Mouse (Mus musculus) neural tube, embryonic 11.5 days (tissue): ENCODE measurements around the gene Il1rapl2. TPM values are rescaled to one million over a fixed set of nuclear protein-coding genes. Genes with fewer than 3 reads are reported as not detected.
A peak's percentile ranks its signal among the peaks of the same experiment; 100 is the strongest.

Source experiments
- ATAC-seq: fragments of 200-750 bp; cut with Nextera tagmentation; 2 replicates; pipeline ENCODE4 v1.8.0; 2017; ENCODE audit warnings: moderate number of reproducible peaks, mild to moderate bottlenecking, moderate TSS enrichment, moderate library complexity; ENCODE audit not compliant: insufficient read depth, low FRiP score, low TSS enrichment
- DNase-seq: peaks from one replicate; pipeline ENCODE4 v3.0.0-alpha.2; 2015; ENCODE audit warnings: low spot score
- H3K27ac ChIP-seq: fragments of 300-500 bp; sonication (generic); 2 replicates; pipeline ENCODE4 v1.5.1; 2014; ENCODE audit warnings: low read depth, mild to moderate bottlenecking, low read length
- H3K27me3 ChIP-seq: fragments of 300-500 bp; sonication (generic); 2 replicates; pipeline ENCODE4 v1.6.1; 2014; ENCODE audit warnings: mild to moderate bottlenecking, low read length, mixed read lengths; ENCODE audit not compliant: control insufficient read depth, insufficient read depth
- H3K36me3 ChIP-seq: fragments of 300-500 bp; sonication (generic); 2 replicates; pipeline ENCODE4 v1.6.1; 2014; ENCODE audit warnings: mild to moderate bottlenecking, low read length, moderate library complexity, mixed read lengths; ENCODE audit not compliant: control insufficient read depth, insufficient read depth
- H3K4me1 ChIP-seq: fragments of 300-500 bp; sonication (generic); 2 replicates; pipeline ENCODE4 v1.6.1; 2014; ENCODE audit warnings: low read length, mixed read lengths; ENCODE audit not compliant: control insufficient read depth, insufficient read depth
- H3K4me2 ChIP-seq: fragments of 300-500 bp; sonication (generic); 2 replicates; pipeline ENCODE4 v1.6.1; 2014; ENCODE audit warnings: low read depth, mild to moderate bottlenecking, moderate library complexity
- H3K4me3 ChIP-seq: fragments of 300-500 bp; sonication (generic); 2 replicates; pipeline ENCODE4 v1.5.1; 2014; ENCODE audit warnings: low read depth, low read length
- H3K9ac ChIP-seq: fragments of 300-500 bp; sonication (generic); 2 replicates; pipeline ENCODE4 v1.6.1; 2014; ENCODE audit warnings: mild to moderate bottlenecking, low read length
- H3K9me3 ChIP-seq: fragments of 300-500 bp; sonication (generic); 2 replicates; pipeline ENCODE4 v1.6.1; 2016; ENCODE audit warnings: low read length; ENCODE audit not compliant: control insufficient read depth
- WGBS: fragments of 180-500 bp; shearing (Covaris S2); extraction: QIAGEN DNeasy Blood & Tissue Kit; methylation state at CpG from one replicate; pipeline ENCODE4 v1.1.7; 2014; 5-methylcytosine and 5-hydroxymethylcytosine counted together
- polyA plus RNA-seq: library from polyadenylated mRNA; unstranded; fragments of >200 nt; fragmentation: Nextera tagmentation; extraction: Ambion mirVana; gene quantifications from 2 replicates; pipeline ENCODE4 v1.2.1, GENCODE M21; 2014

Il1rapl2 gene
- polyA plus RNA-seq, 1 experiment from 2014 or later: 0.52 TPM

DNA sequence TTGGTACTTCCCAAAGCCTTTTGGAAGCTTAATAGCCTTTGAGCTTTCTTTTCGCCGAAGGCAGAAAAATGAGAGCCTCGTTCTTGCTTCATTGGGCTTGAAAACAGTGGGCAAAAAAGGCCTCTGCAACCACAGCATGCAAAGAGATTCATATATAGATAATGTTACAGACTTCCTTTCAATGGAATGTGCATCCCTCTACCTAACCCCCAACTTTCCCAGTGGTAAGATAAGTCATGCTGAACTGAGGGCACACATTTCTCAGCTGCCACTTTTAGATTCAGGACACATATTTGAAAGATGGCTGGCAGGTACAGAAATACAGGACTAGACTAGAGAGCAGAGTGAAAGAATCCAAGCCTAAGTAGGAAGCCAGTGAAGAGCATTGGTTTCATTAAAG, 185.1 kb downstream of the Il1rapl2 start:
- Histone ChIP-seq H3K9me3 (no peaks in the 10 kb centered on the region), H3K9ac (no peak overlapping the region), H3K4me1 (no peaks in the 10 kb centered on the region), H3K4me3 (no peak overlapping the region), H3K27ac (no peak overlapping the region), H3K36me3 (no peaks in the 10 kb centered on the region), H3K4me2 (no peak overlapping the region), H3K27me3 (no peaks in the 10 kb centered on the region)
- WGBS: 72% methylated on average over 3 of the region's 3 CpGs
- DNase-seq (no peak), ATAC-seq (no peak)

- 52% methylated on average over 6 of the region's 6 CpGs for WGBS
- ATAC-seq: peak; percentile 87
- peak; percentile 39 for DNase-seq
- no peak overlapping the region for H3K4me2 ChIP-seq
- H3K4me1 ChIP-seq: no peaks in the 10 kb centered on the region
- H3K27me3 ChIP-seq: no peaks in the 10 kb centered on the region
- H3K9ac ChIP-seq: no peak overlapping the region
- H3K4me3 ChIP-seq: no peak overlapping the region
- H3K9me3 ChIP-seq: no peaks in the 10 kb centered on the region
- H3K27ac ChIP-seq: peak overlapping the region; percentile 42
- no peaks in the 10 kb centered on the region for H3K36me3 ChIP-seq
Measured at GRCm38 (mm10) chrX:137805484-137806200, 235.2 kb downstream of the Il1rapl2 start.

- H3K27ac ChIP-seq: peak overlapping the region; percentile 42; the same call in 1 of the 2 replicates
- DNase-seq (peak; percentile 50), ATAC-seq (peak; percentile 82)
- H3K4me1 ChIP-seq: no peaks in the 10 kb centered on the region
- H3K4me3 ChIP-seq: no peak overlapping the region
- H3K9ac ChIP-seq: no peak overlapping the region
- 50% methylated on average over 4 of the region's 4 CpGs for WGBS
- no peaks in the 10 kb centered on the region for H3K36me3 ChIP-seq
- no peaks in the 10 kb centered on the region for H3K27me3 ChIP-seq
- H3K4me2 ChIP-seq: no peak overlapping the region
- no peaks in the 10 kb centered on the region for H3K9me3 ChIP-seq
Measured at GRCm38 (mm10) chrX:137806231-137807114, 236.1 kb downstream of the Il1rapl2 start.

DNA sequence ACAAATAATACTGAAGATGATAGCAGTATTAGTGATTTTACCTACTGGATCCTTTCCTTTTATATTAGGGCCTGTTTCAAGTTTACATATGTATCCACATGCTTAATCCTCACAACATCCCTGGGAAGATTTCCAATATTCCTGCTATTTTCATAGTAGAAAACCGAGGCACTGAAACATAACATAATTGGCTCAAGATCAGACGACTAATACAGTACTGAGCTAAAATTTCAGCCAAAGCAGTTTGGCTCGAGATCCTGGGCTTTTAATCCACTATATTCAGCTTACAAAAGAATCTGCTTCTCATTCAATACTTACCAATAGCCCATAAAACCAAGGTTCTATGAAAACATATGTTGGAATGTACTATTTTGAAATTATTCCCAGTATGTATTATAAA, 239.1 kb downstream of the Il1rapl2 start:
- Histone ChIP-seq H3K36me3 (no peaks in the 10 kb centered on the region), H3K27ac (no peak overlapping the region), H3K4me3 (no peak overlapping the region), H3K9me3 (no peaks in the 10 kb centered on the region), H3K27me3 (no peaks in the 10 kb centered on the region), H3K4me1 (no peaks in the 10 kb centered on the region), H3K4me2 (no peak overlapping the region), H3K9ac (no peak overlapping the region)
- DNase-seq (no peak), ATAC-seq (no peak)
- WGBS: 81% methylated on average over 3 of the region's 3 CpGs

DNA sequence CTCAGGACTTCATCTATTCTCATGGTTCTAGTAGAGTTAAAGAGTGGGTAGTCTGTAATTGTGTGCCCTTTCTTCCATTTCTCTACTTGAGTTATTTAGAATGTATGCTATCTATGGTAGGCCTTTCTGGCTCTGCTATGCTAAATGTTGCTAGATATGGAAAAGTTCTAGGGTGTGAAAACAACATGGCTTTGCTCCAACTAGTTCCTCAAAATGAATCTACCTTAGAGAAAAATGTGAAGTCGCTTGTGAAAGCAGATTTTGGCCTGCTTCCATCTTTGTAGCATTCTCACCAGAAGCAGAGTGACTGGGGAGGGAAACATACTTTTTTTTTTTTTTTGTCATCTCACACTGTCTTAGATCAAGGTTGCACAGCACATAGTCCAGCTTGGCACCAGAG, 241.7 kb downstream of the Il1rapl2 start:
- H3K4me1 ChIP-seq: no peaks in the 10 kb centered on the region
- H3K4me2 ChIP-seq: no peak overlapping the region
- WGBS: 79% methylated on average over 1 of the region's 1 CpGs
- H3K9me3 ChIP-seq: no peaks in the 10 kb centered on the region
- no peaks in the 10 kb centered on the region for H3K36me3 ChIP-seq
- H3K9ac ChIP-seq: no peak overlapping the region
- H3K27ac ChIP-seq: no peak overlapping the region
- no peak for ATAC-seq
- no peak for DNase-seq
- no peak overlapping the region for H3K4me3 ChIP-seq
- H3K27me3 ChIP-seq: no peaks in the 10 kb centered on the region

DNA sequence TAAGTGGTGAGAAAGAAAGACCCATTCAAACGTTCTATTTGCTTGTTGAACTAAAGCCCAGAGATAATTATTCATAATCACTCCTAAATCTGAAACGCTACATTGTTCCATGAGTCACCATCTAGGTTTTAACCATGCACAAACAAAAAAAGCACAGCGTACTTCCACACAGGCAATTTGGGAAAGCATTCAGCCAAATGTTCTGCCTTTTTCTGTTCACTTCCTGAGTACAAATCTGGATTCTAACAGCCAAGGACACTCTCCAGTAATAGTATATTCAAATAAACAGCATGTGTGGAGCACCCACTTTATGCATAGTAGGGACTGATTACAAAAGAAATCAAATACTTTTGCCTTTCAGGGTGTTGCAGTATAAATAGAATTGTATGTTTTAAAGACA, 278.5 kb downstream of the Il1rapl2 start:
- DNase-seq: no peak
- no peaks in the 10 kb centered on the region for H3K27me3 ChIP-seq
- no peak overlapping the region for H3K4me2 ChIP-seq
- ATAC-seq: no peak
- H3K9ac ChIP-seq: no peak overlapping the region
- WGBS: 66% methylated on average over 3 of the region's 3 CpGs
- no peaks in the 10 kb centered on the region for H3K36me3 ChIP-seq
- no peaks in the 10 kb centered on the region for H3K4me1 ChIP-seq
- H3K27ac ChIP-seq: no peak overlapping the region
- no peak overlapping the region for H3K4me3 ChIP-seq
- no peaks in the 10 kb centered on the region for H3K9me3 ChIP-seq

- Histone ChIP-seq H3K9me3 (no peaks in the 10 kb centered on the region), H3K27ac (no peak overlapping the region), H3K36me3 (no peaks in the 10 kb centered on the region), H3K4me1 (no peaks in the 10 kb centered on the region), H3K4me3 (no peak overlapping the region), H3K9ac (no peak overlapping the region), H3K4me2 (no peak overlapping the region), H3K27me3 (no peaks in the 10 kb centered on the region)
- no peak for DNase-seq
- no peak for ATAC-seq
Measured at GRCm38 (mm10) chrX:137923490-137923889, 353.1 kb downstream of the Il1rapl2 start.

DNA sequence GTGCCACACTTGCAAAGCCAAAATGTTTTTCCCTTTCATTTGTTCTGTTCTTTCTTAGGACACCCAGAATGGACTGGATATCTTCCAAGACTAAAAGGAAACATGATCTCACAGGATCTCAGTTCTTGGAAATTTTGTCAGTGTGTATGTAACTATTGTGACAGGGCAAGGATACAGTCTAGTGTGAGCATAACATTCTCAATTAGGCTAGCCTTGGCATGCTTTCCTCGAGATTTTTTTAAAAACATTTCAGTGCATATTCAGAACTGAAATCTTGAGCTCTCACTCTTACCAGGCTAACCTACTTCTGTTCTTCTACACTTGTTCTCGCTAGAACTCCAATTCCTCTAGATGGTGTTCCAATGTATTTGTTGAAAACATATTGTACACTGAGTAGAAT, 356.4 kb downstream of the Il1rapl2 start:
- Histone ChIP-seq H3K4me3 (no peak overlapping the region), H3K9me3 (no peaks in the 10 kb centered on the region), H3K4me1 (no peaks in the 10 kb centered on the region), H3K27ac (no peak overlapping the region), H3K36me3 (no peaks in the 10 kb centered on the region), H3K9ac (no peak overlapping the region), H3K4me2 (no peak overlapping the region), H3K27me3 (no peaks in the 10 kb centered on the region)
- ATAC-seq (no peak), DNase-seq (no peak)
- 84% methylated on average over 2 of the region's 2 CpGs for WGBS

DNA sequence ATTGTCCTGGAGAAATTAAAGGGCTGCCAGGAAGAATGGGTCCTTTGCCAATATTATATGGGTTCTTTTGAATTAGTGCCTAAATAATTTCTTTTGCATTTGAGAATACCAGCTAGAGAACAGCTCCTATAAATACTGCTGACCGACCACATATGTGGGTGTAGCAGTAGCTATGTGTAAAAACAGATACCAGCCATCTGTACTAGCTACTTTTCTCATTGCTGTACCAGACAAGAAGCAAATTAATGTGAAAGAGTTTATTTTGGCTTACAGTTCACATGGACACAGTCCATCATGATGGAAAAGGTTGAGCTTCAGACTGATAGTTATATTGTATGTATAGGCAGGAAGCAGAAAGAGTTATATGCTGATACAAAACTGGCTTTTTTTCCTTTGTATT, 377.3 kb downstream of the Il1rapl2 start:
- no peaks in the 10 kb centered on the region for H3K4me1 ChIP-seq
- no peak overlapping the region for H3K4me3 ChIP-seq
- DNase-seq (no peak), ATAC-seq (no peak)
- WGBS: 83% methylated on average over 1 of the region's 1 CpGs
- no peak overlapping the region for H3K9ac ChIP-seq
- H3K4me2 ChIP-seq: no peak overlapping the region
- H3K9me3 ChIP-seq: no peaks in the 10 kb centered on the region
- no peak overlapping the region for H3K27ac ChIP-seq
- H3K27me3 ChIP-seq: no peaks in the 10 kb centered on the region
- H3K36me3 ChIP-seq: no peaks in the 10 kb centered on the region
